Mouse (Mus musculus) spleen, postnatal 10 days (tissue): ENCODE results near the gene Depdc1b.

Source experiments
- DNase-seq, 2 experiments: peaks; one replicate each; pipeline ENCODE4 v3.0.0; 2021 to 2022; ENCODE audit warnings: low spot score in 2 of 2

The Depdc1b gene

GRCm38 (mm10) chr13:108354804-108355552 lies 38.8 kb downstream of the Depdc1b start:
- no peak for DNase-seq

GRCm38 (mm10) chr13:108357362-108357761 lies 41.2 kb downstream of the Depdc1b start:
- no peak for DNase-seq

- DNase-seq: no peak
Observed at GRCm38 (mm10) chr13:108358228-108358627, 42.1 kb downstream of the Depdc1b start.

- DNase-seq: no peak
Observed at GRCm38 (mm10) chr13:108367496-108367895, 51.4 kb downstream of the Depdc1b start.

DNA sequence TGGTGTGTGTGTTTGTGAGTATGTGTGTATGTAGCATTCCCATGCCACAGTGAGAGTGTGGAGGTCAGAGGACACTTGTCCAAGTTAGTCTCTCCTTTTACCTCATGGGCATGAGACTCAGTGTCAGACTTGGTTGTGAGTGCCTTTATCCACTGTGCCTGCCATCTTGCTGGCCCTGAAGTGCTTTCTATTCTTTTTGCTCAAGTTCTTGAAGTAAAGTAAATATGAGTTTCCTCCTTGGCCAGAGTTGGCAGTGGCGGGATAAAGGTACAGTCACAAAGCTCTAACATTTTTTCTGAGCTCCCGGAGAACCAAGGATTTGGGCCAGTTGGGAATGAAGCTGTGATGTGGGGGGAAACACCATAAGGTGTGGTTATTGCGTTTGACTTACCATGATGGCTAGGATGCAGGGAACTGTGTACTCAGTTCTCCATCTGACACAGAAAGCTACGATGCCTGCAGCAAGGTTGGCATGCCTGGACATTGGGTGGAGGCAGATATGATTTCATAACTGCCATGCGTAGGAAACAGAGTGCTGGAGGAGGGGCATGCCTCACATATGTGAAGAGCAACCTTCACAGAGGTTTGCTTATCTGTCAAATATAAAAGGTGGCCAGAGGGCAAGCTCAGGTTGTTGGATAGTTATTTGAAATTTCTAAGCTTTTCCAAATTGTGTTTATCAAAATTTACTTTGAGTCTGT lies 54.3 kb downstream of the Depdc1b start:
- no peak for DNase-seq

- no peak for DNase-seq
Observed at GRCm38 (mm10) chr13:108371352-108371921, 55.3 kb downstream of the Depdc1b start.

DNA sequence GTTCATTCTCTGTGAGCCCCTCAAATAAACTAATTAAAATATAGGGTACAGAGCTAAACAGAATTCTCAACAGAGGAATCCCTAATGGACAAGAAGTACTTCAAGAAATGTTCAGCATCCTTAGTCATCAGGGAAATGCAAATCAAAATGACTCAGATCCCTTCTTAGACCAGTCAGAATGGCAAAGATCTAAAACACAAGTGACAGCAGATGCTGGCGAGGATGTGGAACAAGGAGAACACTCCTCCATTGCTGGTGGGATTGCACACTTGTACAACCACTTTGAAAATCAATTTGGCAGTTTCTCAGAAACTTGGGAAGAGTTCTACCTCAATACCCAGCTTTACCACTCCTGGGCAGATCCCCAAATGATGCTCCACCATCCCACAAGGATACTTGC lies 57.1 kb downstream of the Depdc1b start:
- no peak for DNase-seq

GRCm38 (mm10) chr13:108376637-108377036 lies 60.5 kb downstream of the Depdc1b start:
- no peak for DNase-seq

DNA sequence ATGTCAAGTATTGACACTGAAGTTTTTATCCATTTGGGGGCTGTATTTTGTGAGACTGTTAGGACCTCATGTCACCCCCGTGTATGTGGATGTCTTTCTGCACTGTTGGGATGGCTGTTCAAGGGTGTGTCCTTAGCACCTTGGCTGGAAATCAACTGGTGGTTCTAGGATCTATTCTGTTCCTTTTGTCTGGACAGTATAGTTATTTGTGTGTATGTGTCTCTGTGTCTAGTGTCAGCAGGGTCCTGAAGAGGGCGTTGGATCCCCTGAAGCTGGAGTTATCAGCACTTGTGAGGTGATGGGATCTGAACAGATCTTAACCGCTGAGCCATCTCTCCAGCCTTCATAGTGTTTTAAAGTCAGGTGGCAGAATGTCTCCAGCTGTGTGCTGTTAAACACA lies 65.0 kb downstream of the Depdc1b start:
- no peak for DNase-seq

DNA sequence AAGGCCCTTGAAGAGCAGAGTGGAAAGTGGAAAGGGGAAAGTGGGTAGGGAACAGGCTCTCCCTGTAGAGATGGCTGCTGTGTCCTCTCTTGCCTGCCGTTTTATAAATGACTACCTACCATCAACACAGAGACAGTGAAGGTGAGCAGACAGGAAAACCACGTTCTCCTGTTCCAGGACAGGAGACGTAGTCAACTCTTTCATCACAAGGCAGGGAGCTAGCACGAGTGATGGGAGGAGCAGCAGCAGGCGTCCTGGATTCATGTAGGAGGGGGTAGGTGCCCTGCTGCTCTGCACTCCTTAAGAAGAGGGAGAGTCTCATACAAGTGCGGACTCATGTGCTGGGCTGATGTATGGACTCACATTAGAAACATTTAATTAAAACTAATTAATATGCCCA lies 66.9 kb downstream of the Depdc1b start:
- DNase-seq: no peak

DNA sequence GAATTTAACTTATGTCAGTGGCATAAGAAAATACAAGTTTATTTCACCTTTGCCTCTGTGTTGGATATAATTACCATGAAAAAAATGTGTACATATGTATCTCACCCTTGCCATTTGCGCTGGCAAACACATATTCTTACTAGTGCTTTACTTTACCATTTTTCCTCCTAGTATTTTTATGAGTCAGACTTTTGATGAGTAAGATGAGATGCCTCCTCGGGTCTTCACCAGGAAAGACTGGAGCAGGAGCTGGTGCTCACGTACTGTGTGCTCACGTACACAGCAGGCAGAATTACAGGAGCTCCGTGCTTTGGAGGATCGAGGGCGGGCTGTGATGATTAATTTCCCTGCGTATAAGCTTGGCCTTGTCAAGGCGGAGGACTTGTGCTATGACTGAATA lies 69.9 kb downstream of the Depdc1b start:
- DNase-seq: no peak

DNA sequence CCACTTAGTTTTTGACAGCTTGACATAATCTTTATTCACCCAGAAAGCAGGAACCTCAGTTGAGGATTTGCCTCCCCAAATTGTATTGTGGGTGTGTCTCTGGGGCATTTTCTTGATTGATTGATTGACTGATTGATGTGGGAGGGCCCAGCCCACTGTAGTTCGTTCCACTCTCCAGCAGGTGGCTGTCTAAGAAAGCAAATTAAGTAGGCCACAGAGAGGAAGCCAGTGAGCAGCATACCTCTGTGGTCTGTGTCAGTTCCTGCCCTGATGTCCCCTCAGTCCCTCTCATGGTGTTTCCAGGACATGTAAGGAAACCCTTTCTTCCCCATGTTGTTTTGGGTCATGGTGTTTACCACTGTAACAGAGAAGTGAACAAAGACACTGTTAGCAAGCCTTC lies 74.4 kb downstream of the Depdc1b start:
- peak in 1 of 2 experiments; percentile 47 for DNase-seq

- DNase-seq: no peak
Observed at GRCm38 (mm10) chr13:108403197-108403596, 87.1 kb downstream of the Depdc1b start.

DNA sequence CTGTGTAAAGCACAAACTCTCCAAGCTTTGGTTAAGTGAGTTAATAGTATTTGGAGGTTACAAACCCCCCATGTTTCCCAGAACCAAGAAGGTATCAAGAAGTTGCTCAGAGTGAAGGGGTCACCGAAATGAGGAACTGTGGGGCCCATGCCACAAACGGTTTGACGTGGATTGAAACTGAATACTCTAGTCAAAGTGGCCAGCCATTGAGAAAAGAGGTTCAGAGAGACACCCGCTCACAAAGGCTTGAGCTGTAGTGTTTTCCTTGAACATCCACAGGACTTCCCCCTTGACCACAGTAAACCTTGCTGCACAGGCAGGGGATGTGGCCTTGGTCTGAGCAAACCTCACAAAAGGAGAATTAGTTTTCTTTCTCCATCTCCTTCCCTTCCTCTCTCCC lies 88.2 kb downstream of the Depdc1b start:
- no peak for DNase-seq

- no peak for DNase-seq
Observed at GRCm38 (mm10) chr13:108415464-108415863, 99.3 kb downstream of the Depdc1b start.

DNA sequence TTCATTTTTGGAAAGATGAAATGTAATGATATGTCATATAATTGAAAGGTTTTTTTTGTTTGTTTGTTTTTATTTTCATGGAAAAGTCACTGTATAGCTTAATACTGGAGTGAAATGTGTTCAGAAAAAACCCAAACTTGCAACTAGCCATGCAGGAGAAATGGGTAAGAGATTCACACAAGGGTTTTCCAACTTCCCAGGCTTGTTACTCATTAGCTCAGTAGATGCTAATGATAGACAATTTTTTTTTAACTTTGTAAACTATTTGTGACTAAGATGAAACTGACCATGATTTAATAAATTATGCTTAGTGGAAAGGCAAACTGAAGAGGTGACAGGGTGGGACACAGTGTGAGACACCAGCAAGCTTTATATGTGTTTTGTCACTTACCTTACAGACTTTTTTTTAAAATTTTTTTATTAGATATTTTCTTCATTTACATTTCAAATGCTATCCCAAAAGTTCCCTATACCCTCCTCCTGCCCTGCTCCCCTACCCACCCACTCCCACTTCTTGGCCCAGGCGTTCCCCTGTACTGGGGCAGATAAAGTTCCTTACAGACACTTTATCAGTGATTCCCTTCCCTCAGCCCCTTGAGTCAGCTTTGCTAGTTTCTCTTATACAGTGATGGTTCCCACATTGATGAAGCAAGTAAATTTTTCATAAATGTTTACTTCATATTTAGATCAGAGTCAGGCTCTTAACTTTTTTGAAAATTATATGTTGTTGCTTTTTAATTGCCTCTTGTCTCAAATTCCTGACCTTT lies 102.8 kb downstream of the Depdc1b start:
- DNase-seq: no peak

- no peak for DNase-seq
Observed at GRCm38 (mm10) chr13:108426322-108426721, 110.2 kb downstream of the Depdc1b start.

DNA sequence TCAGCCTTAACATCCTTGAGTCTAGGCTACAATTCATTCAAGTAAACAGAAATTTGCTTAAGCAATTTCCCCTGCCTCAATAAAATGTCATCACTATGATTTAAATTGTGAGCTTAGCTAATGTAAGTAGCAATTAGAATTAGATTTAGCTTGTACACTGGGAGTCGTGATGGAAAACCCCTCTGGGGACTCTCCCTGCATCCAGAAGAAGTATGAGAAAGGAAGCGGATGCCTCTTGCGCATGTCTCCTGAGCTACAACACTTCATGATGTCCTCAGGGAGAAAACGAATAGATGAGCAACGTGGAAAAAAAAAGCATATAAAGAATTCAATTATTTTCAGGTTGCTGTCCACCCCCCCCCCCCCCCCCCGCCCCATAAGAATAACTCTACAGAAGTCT lies 112.7 kb downstream of the Depdc1b start:
- no peak for DNase-seq

DNA sequence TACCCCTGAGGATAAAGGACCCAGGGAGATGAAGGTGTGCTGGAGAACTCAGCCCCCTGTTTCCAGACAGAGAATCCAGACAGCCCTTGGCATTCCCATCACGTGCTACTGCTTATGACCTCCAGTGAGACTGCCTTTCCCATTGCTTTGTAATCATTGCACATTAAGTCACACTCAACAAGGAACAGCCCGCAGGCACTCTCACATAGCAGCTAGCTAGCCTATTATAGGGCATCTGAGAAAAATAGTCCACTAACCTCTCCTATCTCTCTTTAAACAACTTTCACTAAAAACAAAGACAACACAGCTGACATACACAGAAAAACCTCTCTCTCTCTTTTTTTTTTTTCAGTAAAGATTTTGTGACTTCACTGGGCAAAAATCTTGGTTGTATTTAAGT lies 113.5 kb downstream of the Depdc1b start:
- no peak for DNase-seq

DNA sequence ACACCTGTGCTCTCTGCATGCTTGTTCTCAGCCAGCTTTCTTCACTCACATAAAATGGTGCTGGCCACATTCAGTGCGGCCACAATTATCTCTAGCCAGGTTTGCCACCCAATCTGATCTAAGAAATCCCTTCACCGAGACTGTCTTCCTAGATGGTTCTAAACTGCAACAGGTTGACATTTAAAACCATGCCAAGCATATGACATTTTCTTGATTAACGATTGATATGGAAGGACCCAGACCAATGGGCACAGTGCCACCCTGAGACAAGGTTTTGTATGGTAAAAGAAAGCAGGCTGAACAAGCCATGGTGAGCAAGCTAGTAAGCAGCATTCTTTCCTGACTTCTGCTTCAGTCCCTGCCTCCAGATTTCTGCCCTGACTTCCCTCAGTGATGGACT lies 115.6 kb downstream of the Depdc1b start:
- no peak for DNase-seq

DNA sequence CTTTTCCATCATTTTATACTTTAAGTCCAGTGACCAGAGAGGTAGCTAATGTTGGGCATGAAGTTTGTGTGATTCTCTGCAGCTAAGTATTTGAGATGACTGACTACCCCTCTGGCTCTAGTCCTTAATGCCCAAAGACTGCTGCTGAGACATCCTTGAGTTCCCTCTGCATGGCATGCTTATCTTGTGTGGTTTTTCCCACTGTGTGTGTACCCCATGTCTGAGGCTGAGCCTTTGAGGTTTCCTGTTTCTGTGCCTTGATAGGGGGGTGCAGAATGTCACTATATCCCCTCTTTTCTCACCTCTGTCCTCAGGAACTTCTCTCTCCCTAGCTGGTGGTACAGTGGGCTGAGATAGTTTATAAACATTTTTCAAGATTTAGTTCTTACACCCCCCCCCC lies 119.6 kb downstream of the Depdc1b start:
- no peak for DNase-seq

GRCm38 (mm10) chr13:108437424-108437823 lies 121.3 kb downstream of the Depdc1b start:
- no peak for DNase-seq
